Mouse (Mus musculus): Measurements from ENCODE around the gene Mrgprf. TPM values are rescaled to one million over a fixed set of nuclear protein-coding genes. Genes with fewer than 3 reads are reported as not detected.
A peak's percentile ranks its signal among the peaks of the same experiment; 100 is the strongest.

Mrgprf gene
- total RNA-seq, 2 experiments from 2014 or later = not detected

- no peak for ATAC-seq (replicated peaks; ENCODE audit: poor library complexity, severe bottlenecking)
Observed at GRCm38 (mm10) chr7:145334428-145335027, 33.9 kb downstream of the Mrgprf start.

DNA sequence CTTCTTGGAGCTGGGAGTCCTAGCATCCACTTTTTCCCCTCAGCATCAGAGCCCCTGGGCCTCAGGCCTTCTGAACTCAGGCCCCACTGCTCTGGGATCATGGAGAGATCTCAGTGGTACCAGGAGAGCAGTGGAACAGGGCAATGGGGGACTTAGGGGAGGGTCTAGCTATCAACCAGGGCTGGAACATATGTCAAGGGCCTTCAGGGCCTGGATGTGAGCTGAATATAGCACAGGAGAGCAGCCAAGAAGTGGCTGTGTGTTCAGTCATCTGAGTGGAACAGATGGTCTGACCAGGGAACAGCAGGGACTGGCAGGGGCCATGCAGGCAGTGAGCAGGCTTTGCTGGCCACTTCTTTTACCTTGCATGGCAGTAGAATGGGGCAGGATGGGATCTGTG, 34.6 kb downstream of the Mrgprf start:
- no peak for ATAC-seq (replicated peaks; ENCODE audit: poor library complexity, severe bottlenecking)

DNA sequence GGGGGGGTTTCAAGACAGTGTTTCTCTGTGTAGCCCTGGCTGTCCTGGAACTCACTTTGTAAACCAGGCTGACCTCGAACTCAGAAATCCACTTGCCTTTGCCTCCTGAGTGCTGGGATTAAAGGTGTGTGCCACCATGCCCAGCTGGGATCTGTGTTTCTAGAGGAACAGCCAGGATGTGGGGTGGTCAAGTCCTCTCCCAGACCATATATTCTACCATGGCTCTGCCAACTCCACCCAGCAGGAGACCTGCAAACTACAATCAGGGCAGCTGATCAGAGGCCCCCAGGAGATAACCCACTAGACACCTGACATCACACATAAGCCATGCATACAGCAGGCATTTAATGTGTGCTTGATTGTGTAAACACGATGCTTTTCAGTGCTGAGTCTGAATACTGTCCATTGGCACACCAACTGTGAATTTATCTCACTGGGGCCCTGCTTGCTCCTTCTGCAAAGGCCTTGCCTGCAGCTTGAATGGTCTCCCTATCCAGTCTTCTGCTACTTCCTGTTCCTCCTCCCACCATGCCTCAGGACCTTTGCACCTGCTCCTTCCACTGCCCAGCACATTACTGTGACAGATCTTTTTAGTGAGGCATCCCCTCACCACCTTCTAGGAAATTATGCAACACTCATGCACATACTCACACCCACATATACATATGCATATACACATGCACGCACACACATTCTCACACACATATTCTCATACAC, 35.1 kb downstream of the Mrgprf start:
- ATAC-seq (replicated peaks; ENCODE audit: poor library complexity, severe bottlenecking) = no peak

- ATAC-seq (replicated peaks; ENCODE audit: poor library complexity, severe bottlenecking) = no peak
Observed at GRCm38 (mm10) chr7:145337889-145338288, 37.3 kb downstream of the Mrgprf start.

GRCm38 (mm10) chr7:145340248-145340904, 39.7 kb downstream of the Mrgprf start:
- ATAC-seq (replicated peaks; ENCODE audit: poor library complexity, severe bottlenecking) = peak; percentile 42

Other genes with a start within 250 kb of the Mrgprf start
- gene 1810010D01Rik, start 92.7 kb upstream of the Mrgprf start, total RNA-seq (2014; fragmentation: Nextera tagmentation) = not detected in 2 replicates
- not detected in 2 replicates for gene 1810010D01Rik, start 92.7 kb upstream of the Mrgprf start, total RNA-seq (2017)
- 4.8 and 7.9 TPM in 2 replicates for gene Tpcn2, start 16.8 kb upstream of the Mrgprf start, total RNA-seq (2014; fragmentation: Nextera tagmentation)
- gene Tpcn2, start 16.8 kb upstream of the Mrgprf start, total RNA-seq (2017) = 3.4 and 3.6 TPM in 2 replicates
- not detected in 2 replicates for gene Mrgprd, start 14.0 kb downstream of the Mrgprf start, total RNA-seq (2014; fragmentation: Nextera tagmentation)
- not detected in 2 replicates for gene Mrgprd, start 14.0 kb downstream of the Mrgprf start, total RNA-seq (2017)

Data from granulocyte monocyte progenitor cell, adult 5-6 weeks (primary cell).